Mouse (Mus musculus) monocyte, adult 5-6 weeks (primary cell): ENCODE measurements at regions not wholly inside any gene's neighbourhood (a gene's known extent, or its start where the extent isn't known, plus 50 kb on each side); places are given as distances from the start of the nearest gene placed in this dataset.

ENCODE experiments used
- ATAC-seq: fragments of 153-309, 156-312 bp; replicated peaks from 2 replicates; pipeline ENCODE4 v1.8.0; 2017; ENCODE audit warnings: mild to moderate bottlenecking; ENCODE audit not compliant: low TSS enrichment, insufficient number of reproducible peaks, severe bottlenecking, poor library complexity, low FRiP score

- no peak for ATAC-seq
Observed at GRCm38 (mm10) chr2:138027411-138027810, 229.0 kb upstream of the Btbd3 start.

- no peak for ATAC-seq
Observed at GRCm38 (mm10) chr2:138023558-138023957, 232.8 kb upstream of the Btbd3 start.

- ATAC-seq = no peak
Observed at GRCm38 (mm10) chr2:137981766-137982165, 274.6 kb upstream of the Btbd3 start.

GRCm38 (mm10) chr2:137977767-137978166 lies 278.6 kb upstream of the Btbd3 start:
- ATAC-seq = no peak

- no peak for ATAC-seq
Observed at GRCm38 (mm10) chr2:137974651-137975050, 281.7 kb upstream of the Btbd3 start.

- no peak for ATAC-seq
Observed at GRCm38 (mm10) chr2:137969156-137969555, 287.2 kb upstream of the Btbd3 start.

GRCm38 (mm10) chr2:137966460-137967076 lies 289.8 kb upstream of the Btbd3 start:
- ATAC-seq = no peak

- ATAC-seq = no peak
Observed at GRCm38 (mm10) chr2:137954830-137955229, 301.5 kb upstream of the Btbd3 start.

- ATAC-seq = no peak
Observed at GRCm38 (mm10) chr2:137953144-137953543, 303.2 kb upstream of the Btbd3 start.

- ATAC-seq = no peak
Observed at GRCm38 (mm10) chr2:137951942-137952341, 304.4 kb upstream of the Btbd3 start.

GRCm38 (mm10) chr2:137950931-137951330 lies 305.4 kb upstream of the Btbd3 start:
- no peak for ATAC-seq

GRCm38 (mm10) chr2:137942753-137943152 lies 313.6 kb upstream of the Btbd3 start:
- no peak for ATAC-seq

GRCm38 (mm10) chr2:137939591-137939990 lies 316.8 kb upstream of the Btbd3 start:
- ATAC-seq = no peak

GRCm38 (mm10) chr2:137938831-137939480 lies 317.4 kb upstream of the Btbd3 start:
- ATAC-seq = no peak

GRCm38 (mm10) chr2:137936613-137937012 lies 319.8 kb upstream of the Btbd3 start:
- no peak for ATAC-seq

- ATAC-seq = no peak
Observed at GRCm38 (mm10) chr2:137932931-137933330, 323.4 kb upstream of the Btbd3 start.

GRCm38 (mm10) chr2:137932488-137932887 lies 323.9 kb upstream of the Btbd3 start:
- no peak for ATAC-seq

GRCm38 (mm10) chr2:137925488-137925887 lies 330.9 kb upstream of the Btbd3 start:
- no peak for ATAC-seq

GRCm38 (mm10) chr2:137924576-137924975 lies 331.8 kb upstream of the Btbd3 start:
- ATAC-seq = no peak

- ATAC-seq = no peak
Observed at GRCm38 (mm10) chr2:137898425-137898824, 357.9 kb upstream of the Btbd3 start.
